Mouse (Mus musculus) ES-E14 (cell line): Measurements from ENCODE around the gene Timmdc1. TPM values are rescaled to one million over a fixed set of nuclear protein-coding genes. Genes with fewer than 3 reads are reported as not detected.

ENCODE experiments used
- DNase-seq: peaks from one replicate; pipeline ENCODE4 v3.0.0-alpha.2; 2013; ENCODE audit warnings: low read depth, low spot score
- H3K27ac ChIP-seq: 2 replicates; pipeline ENCODE4 v1.5.1; 2012; ENCODE audit warnings: low read depth, mild to moderate bottlenecking, low read length, moderate library complexity, mixed read lengths; ENCODE audit not compliant: poor library complexity, insufficient read depth, severe bottlenecking
- H3K36me3 ChIP-seq: 2 replicates; pipeline ENCODE4 v1.6.1; 2012; ENCODE audit warnings: mild to moderate bottlenecking, low read length, moderate library complexity, mixed read lengths; ENCODE audit not compliant: control insufficient read depth, poor library complexity, insufficient read depth, severe bottlenecking
- H3K4me1 ChIP-seq, 2 experiments: fragments of 150-350 bp in 1 of 2; sonication (generic) in 1 of 2; 2 replicates each; pipeline ENCODE4 v1.6.1; 2012; ENCODE audit warnings: low read length in 2 of 2, mild to moderate bottlenecking in 1 of 2, mixed read lengths in 1 of 2; ENCODE audit not compliant: control insufficient read depth in 2 of 2, insufficient read depth in 2 of 2, poor library complexity in 1 of 2
- H3K4me3 ChIP-seq, 2 experiments: fragments of 150-350 bp in 1 of 2; sonication (generic) in 1 of 2; 2 replicates each; pipeline ENCODE4 v1.5.1; 2012; ENCODE audit warnings: low read length in 2 of 2, low read depth in 1 of 2, mild to moderate bottlenecking in 1 of 2, mixed read lengths in 1 of 2; ENCODE audit not compliant: insufficient read depth in 1 of 2, poor library complexity in 1 of 2, severe bottlenecking in 1 of 2
- H3K9ac ChIP-seq: 2 replicates; pipeline ENCODE4 v1.6.1; 2012; ENCODE audit warnings: low read depth, mild to moderate bottlenecking, low read length, mixed read lengths; ENCODE audit not compliant: poor library complexity, insufficient read depth, severe bottlenecking
- H3K9me3 ChIP-seq: fragments of 150-350 bp; sonication (generic); 2 replicates; pipeline ENCODE4 v1.6.1; 2012; ENCODE audit warnings: low read depth, mild to moderate bottlenecking, low read length; ENCODE audit not compliant: control insufficient read depth, insufficient read depth
- CHD2 ChIP-seq: IDR thresholded peaks from 2 replicates; pipeline ENCODE4 v1.6.1; 2014; ENCODE audit warnings: mild to moderate bottlenecking, low read depth, low read length, inconsistent platforms
- HCFC1 ChIP-seq: IDR thresholded peaks from 2 replicates; pipeline ENCODE4 v1.6.1; 2012; ENCODE audit warnings: low read length, inconsistent platforms, borderline replicate concordance; ENCODE audit not compliant: insufficient read depth
- MAFK ChIP-seq: IDR thresholded peaks from 2 replicates; pipeline ENCODE4 v1.6.1; 2014; ENCODE audit warnings: mild to moderate bottlenecking, low read depth, low read length, inconsistent platforms; ENCODE audit not compliant: insufficient read depth
- ZC3H11A ChIP-seq: IDR thresholded peaks from 2 replicates; pipeline ENCODE4 v1.6.1; 2012; ENCODE audit warnings: low read depth, mild to moderate bottlenecking, inconsistent platforms, low read length, borderline replicate concordance
- ZNF384 ChIP-seq: IDR thresholded peaks from 2 replicates; pipeline ENCODE4 v1.6.1; 2012; ENCODE audit warnings: low read depth, low read length, inconsistent platforms
- in situ Hi-C, 2 experiments: fragments of 600-800 bp; cut with MboI; formaldehyde crosslinking; loops; one replicate each; pipeline ENCODE4 v1.15.1; 2025; ENCODE audit warnings: low sequenced_read_pairs in 2 of 2, inconsistent platforms in 1 of 2; ENCODE audit not compliant: unreplicated experiment in 2 of 2
- total RNA-seq: library from RNA; depleted of rRNA; stranded (reverse); fragments of 300-350 nt; gene quantifications from 2 replicates; pipeline ENCODE4 v1.2.3, GENCODE M21; 2012

Timmdc1 gene
- total RNA-seq, 1 experiment = 26.9 TPM

- H3K36me3 ChIP-seq = peaks cover 17% of the 10 kb centered on the region; the same call in 1 of the 2 replicates
- no peak for TF ChIP-seq CHD2
- TF ChIP-seq HCFC1 = no peak
- TF ChIP-seq ZNF384 = no peak
- no peak for DNase-seq
- no peaks in the 10 kb centered on the region for H3K9me3 ChIP-seq
- in situ Hi-C loops = no loop called here
- H3K4me3 ChIP-seq = no peak overlapping the region
- H3K4me1 ChIP-seq = no peaks in the 10 kb centered on the region
- no peak overlapping the region for H3K27ac ChIP-seq
- H3K9ac ChIP-seq = no peak overlapping the region
Measured at GRCm38 (mm10) chr16:38502469-38502868, 20.0 kb downstream of the Timmdc1 start.

GRCm38 (mm10) chr16:38496604-38497140 lies 25.8 kb downstream of the Timmdc1 start:
- Histone ChIP-seq H3K4me3 (no peak overlapping the region), H3K4me1 (no peaks in the 10 kb centered on the region), H3K9me3 (no peaks in the 10 kb centered on the region), H3K9ac (no peak overlapping the region), H3K36me3 (peaks cover 2% of the 10 kb centered on the region; the same call in 1 of the 2 replicates), H3K27ac (no peak overlapping the region)
- TF ChIP-seq ZNF384 (no peak), HCFC1 (no peak), MAFK (no peak), ZC3H11A (no peak), CHD2 (no peak)
- in situ Hi-C loops = loop anchor here (10.0 to 25.0 kb wide), 2 partner anchors 152 to 559 kb away; partner anchors contain the start of genes Cox17 (in 1 of the 2), Gm21987 (in 1 of the 2) and Maats1 (in 1 of the 2)
- no peak for DNase-seq

GRCm38 (mm10) chr16:38493890-38494289 lies 28.6 kb downstream of the Timmdc1 start:
- Histone ChIP-seq H3K4me1 (no peaks in the 10 kb centered on the region), H3K27ac (no peak overlapping the region), H3K36me3 (peaks cover 2% of the 10 kb centered on the region; the same call in 1 of the 2 replicates), H3K9me3 (no peaks in the 10 kb centered on the region), H3K4me3 (no peak overlapping the region), H3K9ac (no peak overlapping the region)
- in situ Hi-C loops = loop anchor here (10.0 to 25.0 kb wide), 2 partner anchors 149 to 557 kb away; partner anchors contain the start of genes Cox17 (in 1 of the 2), Gm21987 (in 1 of the 2) and Maats1 (in 1 of the 2)
- no peak for DNase-seq
- TF ChIP-seq ZNF384 (no peak), MAFK (no peak), ZC3H11A (no peak), CHD2 (no peak), HCFC1 (no peak)

GRCm38 (mm10) chr16:38492551-38492950 lies 29.9 kb downstream of the Timmdc1 start:
- no peak overlapping the region for H3K27ac ChIP-seq
- TF ChIP-seq ZC3H11A (no peak), HCFC1 (no peak), ZNF384 (no peak), MAFK (no peak), CHD2 (no peak)
- in situ Hi-C loops = loop anchor here (10.0 to 25.0 kb wide), 2 partner anchors 148 to 555 kb away; partner anchors contain the start of genes Cox17 (in 1 of the 2), Gm21987 (in 1 of the 2) and Maats1 (in 1 of the 2)

More at GRCm38 (mm10) chr16:38492551-38492950, 29.9 kb downstream of the Timmdc1 start:
- no peaks in the 10 kb centered on the region for H3K9me3 ChIP-seq
- H3K9ac ChIP-seq = no peak overlapping the region
- no peak for DNase-seq
- H3K36me3 ChIP-seq = no peaks in the 10 kb centered on the region; the same call in 1 of the 2 replicates
- no peaks in the 10 kb centered on the region for H3K4me1 ChIP-seq
- no peak overlapping the region for H3K4me3 ChIP-seq
